Mouse (Mus musculus) hindbrain, embryonic 13.5 days (tissue): ENCODE results near the gene Caprin1. TPM values are rescaled to one million over a fixed set of nuclear protein-coding genes. Genes with fewer than 3 reads are reported as not detected.

Experiments
- ATAC-seq: fragments of 200-750 bp; cut with Nextera tagmentation; 2 replicates; pipeline ENCODE4 v1.8.0; 2017; ENCODE audit warnings: moderate TSS enrichment; ENCODE audit not compliant: low FRiP score
- H3K27ac ChIP-seq: fragments of 300-500 bp; sonication (generic); 2 replicates; pipeline ENCODE4 v1.5.1; 2015; ENCODE audit warnings: inconsistent platforms, mild to moderate bottlenecking, moderate library complexity
- H3K27me3 ChIP-seq: fragments of 300-500 bp; sonication (generic); 2 replicates; pipeline ENCODE4 v1.6.1; 2015; ENCODE audit warnings: mild to moderate bottlenecking, inconsistent platforms
- H3K36me3 ChIP-seq: fragments of 300-500 bp; sonication (generic); 2 replicates; pipeline ENCODE4 v1.6.1; 2015; ENCODE audit warnings: mild to moderate bottlenecking, inconsistent platforms
- H3K4me1 ChIP-seq: fragments of 300-500 bp; sonication (generic); replicated peaks from 2 replicates; pipeline ENCODE4 v1.6.1; 2015; ENCODE audit warnings: inconsistent platforms
- H3K4me2 ChIP-seq: fragments of 300-500 bp; sonication (generic); 2 replicates; pipeline ENCODE4 v1.6.1; 2015; ENCODE audit warnings: inconsistent platforms, mild to moderate bottlenecking, moderate library complexity
- H3K4me3 ChIP-seq: fragments of 300-500 bp; sonication (generic); 2 replicates; pipeline ENCODE4 v1.5.1; 2015; ENCODE audit warnings: mild to moderate bottlenecking, inconsistent platforms
- H3K9ac ChIP-seq: fragments of 300-500 bp; sonication (generic); 2 replicates; pipeline ENCODE4 v1.6.1; 2015; ENCODE audit warnings: mild to moderate bottlenecking, inconsistent platforms
- H3K9me3 ChIP-seq: fragments of 300-500 bp; sonication (generic); 2 replicates; pipeline ENCODE4 v1.6.1; 2016; ENCODE audit warnings: inconsistent platforms
- WGBS: fragments of 180-500 bp; shearing (Covaris S2); methylation state at CpG from one replicate; pipeline ENCODE4 v1.1.7; 2015; 5-methylcytosine and 5-hydroxymethylcytosine counted together
- polyA plus RNA-seq: library from polyadenylated mRNA; unstranded; fragments of >200 nt; fragmentation: Nextera tagmentation; extraction: Ambion mirVana; gene quantifications from 2 replicates; pipeline ENCODE4 v1.2.1, GENCODE M21; 2015

The Caprin1 gene
- polyA plus RNA-seq, 1 experiment from 2014 or later: 431 TPM

GRCm38 (mm10) chr2:103747891-103748290 lies 49.6 kb downstream of the Caprin1 start:
- Histone ChIP-seq H3K9ac (no peak overlapping the region), H3K4me1 (no peaks in the 10 kb centered on the region), H3K9me3 (no peaks in the 10 kb centered on the region), H3K27ac (no peak overlapping the region), H3K4me2 (no peak overlapping the region), H3K27me3 (no peaks in the 10 kb centered on the region), H3K36me3 (peaks cover 66% of the 10 kb centered on the region), H3K4me3 (no peak overlapping the region)
- WGBS: 92% methylated on average over 9 of the region's 9 CpGs
- no peak for ATAC-seq

GRCm38 (mm10) chr2:103746761-103747160 lies 50.7 kb downstream of the Caprin1 start:
- Histone ChIP-seq H3K4me1 (no peaks in the 10 kb centered on the region), H3K4me2 (no peak overlapping the region), H3K4me3 (no peak overlapping the region), H3K9me3 (no peaks in the 10 kb centered on the region), H3K9ac (0 out of 2 replicates have a peak overlapping the region, but pooled peaks have one; percentile 35), H3K27me3 (no peaks in the 10 kb centered on the region), H3K27ac (no peak overlapping the region), H3K36me3 (peaks cover 67% of the 10 kb centered on the region)
- ATAC-seq: no peak
- 89% methylated on average over 2 of the region's 2 CpGs for WGBS

GRCm38 (mm10) chr2:103746096-103746495 lies 51.4 kb downstream of the Caprin1 start:
- Histone ChIP-seq H3K4me3 (no peak overlapping the region), H3K27ac (no peak overlapping the region), H3K36me3 (peaks cover 64% of the 10 kb centered on the region), H3K9ac (no peak overlapping the region), H3K4me2 (no peak overlapping the region), H3K9me3 (no peaks in the 10 kb centered on the region), H3K4me1 (no peaks in the 10 kb centered on the region), H3K27me3 (no peaks in the 10 kb centered on the region)
- 85% methylated on average over 2 of the region's 2 CpGs for WGBS
- no peak for ATAC-seq

- Histone ChIP-seq H3K4me1 (no peaks in the 10 kb centered on the region), H3K4me2 (no peak overlapping the region), H3K4me3 (no peak overlapping the region), H3K27ac (no peak overlapping the region), H3K36me3 (peaks cover 64% of the 10 kb centered on the region), H3K27me3 (no peaks in the 10 kb centered on the region), H3K9me3 (no peaks in the 10 kb centered on the region), H3K9ac (no peak overlapping the region)
- 86% methylated on average over 5 of the region's 5 CpGs for WGBS
- ATAC-seq: no peak
Measured at GRCm38 (mm10) chr2:103745481-103745880, 52.0 kb downstream of the Caprin1 start.

GRCm38 (mm10) chr2:103743988-103744387 lies 53.5 kb downstream of the Caprin1 start:
- 80% methylated on average over 7 of the region's 7 CpGs for WGBS
- ATAC-seq: no peak

GRCm38 (mm10) chr2:103743536-103743935 lies 53.9 kb downstream of the Caprin1 start:
- H3K9ac ChIP-seq: 0 out of 2 replicates have a peak overlapping the region, but pooled peaks have one; percentile 29
- H3K36me3 ChIP-seq: peaks cover 62% of the 10 kb centered on the region
- H3K4me3 ChIP-seq: no peak overlapping the region
- no peak for ATAC-seq
- no peak overlapping the region for H3K4me2 ChIP-seq
- WGBS: 82% methylated on average over 2 of the region's 2 CpGs
- no peaks in the 10 kb centered on the region for H3K4me1 ChIP-seq
- H3K27me3 ChIP-seq: no peaks in the 10 kb centered on the region
- H3K9me3 ChIP-seq: no peaks in the 10 kb centered on the region
- H3K27ac ChIP-seq: no peak overlapping the region

More at GRCm38 (mm10) chr2:103743988-103744387, 53.5 kb downstream of the Caprin1 start:
- no peaks in the 10 kb centered on the region for H3K4me1 ChIP-seq
- no peak overlapping the region for H3K4me2 ChIP-seq
- H3K36me3 ChIP-seq: peaks cover 62% of the 10 kb centered on the region
- H3K27ac ChIP-seq: no peak overlapping the region
- H3K4me3 ChIP-seq: no peak overlapping the region
- H3K9ac ChIP-seq: 0 out of 2 replicates have a peak overlapping the region, but pooled peaks have one; percentile 29
- H3K9me3 ChIP-seq: no peaks in the 10 kb centered on the region
- H3K27me3 ChIP-seq: no peaks in the 10 kb centered on the region

GRCm38 (mm10) chr2:103742821-103743220 lies 54.6 kb downstream of the Caprin1 start:
- no peak overlapping the region for H3K9ac ChIP-seq

GRCm38 (mm10) chr2:103731423-103731822 lies 66.0 kb downstream of the Caprin1 start:
- H3K4me2 ChIP-seq: no peak overlapping the region
- H3K36me3 ChIP-seq: peaks cover 90% of the 10 kb centered on the region
- no peaks in the 10 kb centered on the region for H3K27me3 ChIP-seq
- WGBS: 94% methylated on average over 6 of the region's 6 CpGs
- no peaks in the 10 kb centered on the region for H3K9me3 ChIP-seq
- no peak overlapping the region for H3K27ac ChIP-seq
- H3K4me3 ChIP-seq: no peak overlapping the region
- no peak overlapping the region for H3K9ac ChIP-seq
- ATAC-seq: no peak
- no peaks in the 10 kb centered on the region for H3K4me1 ChIP-seq

More at GRCm38 (mm10) chr2:103742821-103743220, 54.6 kb downstream of the Caprin1 start:
- Histone ChIP-seq H3K4me1 (no peaks in the 10 kb centered on the region), H3K36me3 (peaks cover 56% of the 10 kb centered on the region), H3K4me2 (no peak overlapping the region), H3K9me3 (no peaks in the 10 kb centered on the region), H3K4me3 (no peak overlapping the region), H3K27ac (no peak overlapping the region), H3K27me3 (no peaks in the 10 kb centered on the region)
- ATAC-seq: no peak
- 98% methylated on average over 6 of the region's 6 CpGs for WGBS

- Histone ChIP-seq H3K4me3 (no peak overlapping the region), H3K9me3 (no peaks in the 10 kb centered on the region), H3K4me2 (no peak overlapping the region), H3K9ac (no peak overlapping the region), H3K36me3 (peaks cover 90% of the 10 kb centered on the region), H3K27ac (no peak overlapping the region), H3K4me1 (no peaks in the 10 kb centered on the region), H3K27me3 (no peaks in the 10 kb centered on the region)
- 87% methylated on average over 8 of the region's 8 CpGs for WGBS
- no peak for ATAC-seq
Measured at GRCm38 (mm10) chr2:103730999-103731398, 66.5 kb downstream of the Caprin1 start.

- Histone ChIP-seq H3K9ac (no peak overlapping the region), H3K4me1 (no peaks in the 10 kb centered on the region), H3K9me3 (no peaks in the 10 kb centered on the region), H3K4me3 (no peak overlapping the region), H3K36me3 (peaks cover 89% of the 10 kb centered on the region), H3K27me3 (no peaks in the 10 kb centered on the region), H3K4me2 (no peak overlapping the region), H3K27ac (no peak overlapping the region)
- no peak for ATAC-seq
- 85% methylated on average over 12 of the region's 12 CpGs for WGBS
Measured at GRCm38 (mm10) chr2:103728027-103728540, 69.4 kb downstream of the Caprin1 start.

GRCm38 (mm10) chr2:103724521-103724920 lies 72.9 kb downstream of the Caprin1 start:
- Histone ChIP-seq H3K9me3 (no peaks in the 10 kb centered on the region), H3K4me3 (no peak overlapping the region), H3K27me3 (no peaks in the 10 kb centered on the region), H3K27ac (no peak overlapping the region), H3K4me2 (no peak overlapping the region), H3K4me1 (no peaks in the 10 kb centered on the region), H3K9ac (no peak overlapping the region), H3K36me3 (peaks cover 84% of the 10 kb centered on the region)
- no peak for ATAC-seq
- WGBS: 93% methylated on average over 2 of the region's 2 CpGs

GRCm38 (mm10) chr2:103719292-103719646 lies 78.2 kb downstream of the Caprin1 start:
- Histone ChIP-seq H3K4me2 (no peak overlapping the region), H3K9me3 (no peaks in the 10 kb centered on the region), H3K36me3 (peaks cover 73% of the 10 kb centered on the region), H3K27ac (no peak overlapping the region), H3K4me3 (no peak overlapping the region), H3K4me1 (0 out of 2 replicates have a peak, but pooled peaks cover 4% of the 10 kb centered on the region), H3K27me3 (no peaks in the 10 kb centered on the region), H3K9ac (no peak overlapping the region)
- WGBS: 56% methylated on average over 2 of the region's 7 CpGs
- peak; percentile 44; the same call in 1 of the 2 replicates for ATAC-seq

- H3K4me2 ChIP-seq: no peak overlapping the region
- H3K9me3 ChIP-seq: no peaks in the 10 kb centered on the region
- H3K27me3 ChIP-seq: no peaks in the 10 kb centered on the region
- H3K9ac ChIP-seq: no peak overlapping the region
- 66% methylated on average over 8 of the region's 8 CpGs for WGBS
- 0 out of 2 replicates have a peak, but pooled peaks cover 4% of the 10 kb centered on the region for H3K4me1 ChIP-seq
- peaks cover 68% of the 10 kb centered on the region for H3K36me3 ChIP-seq
- no peak overlapping the region for H3K27ac ChIP-seq
- ATAC-seq: peak; percentile 75
- H3K4me3 ChIP-seq: no peak overlapping the region
Measured at GRCm38 (mm10) chr2:103718594-103719291, 78.7 kb downstream of the Caprin1 start.
